Mouse (Mus musculus): ENCODE data around the gene Psmc3ip.
"Not testable (repeated sequence)": the region's sequence is repeated elsewhere in the genome, so short reads cannot be mapped to it uniquely, and the experiment has no call there.

Psmc3ip gene

DNA sequence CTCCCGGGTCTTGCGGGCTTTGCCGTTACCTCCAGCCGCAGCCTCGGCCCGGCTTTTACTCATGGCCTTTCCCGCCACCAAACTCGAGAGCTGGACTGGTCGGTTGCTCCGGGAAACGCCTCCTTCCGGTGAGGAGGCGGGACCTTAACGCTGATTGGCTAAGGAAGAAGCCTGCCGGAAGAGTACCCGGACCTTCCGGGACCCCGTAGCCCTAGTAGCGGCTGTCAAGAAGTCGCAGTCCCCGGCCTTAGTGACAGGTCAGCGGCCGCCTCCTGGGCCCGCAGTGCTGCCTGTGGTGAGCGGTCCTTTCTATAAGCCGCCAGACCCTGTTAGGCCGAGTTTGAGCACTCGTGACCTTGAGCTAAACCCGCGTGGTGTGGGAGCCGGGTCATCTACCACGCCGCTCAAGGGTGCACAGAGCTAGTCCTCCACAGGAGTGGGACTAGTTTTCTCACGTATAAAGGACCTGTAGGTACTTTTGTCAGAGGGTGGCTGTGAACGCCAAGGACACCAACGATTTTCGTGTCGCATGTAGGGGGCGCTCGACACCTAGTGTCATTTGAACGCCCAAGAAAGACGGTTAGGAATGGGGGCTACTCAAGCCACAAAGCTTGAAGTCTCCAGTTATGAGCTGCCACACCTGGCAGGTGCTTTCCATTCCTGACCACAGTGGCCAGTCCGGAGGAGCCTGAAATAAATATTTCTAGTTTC, at the start of gene Psmc3ip:
Gene Psmc3ip, minus strand, starts transcription at position 123 of the 711 bp plus-strand sequence.
- DNase-seq (ENCODE audit: low read depth, low spot score): peak; percentile 93

DNA sequence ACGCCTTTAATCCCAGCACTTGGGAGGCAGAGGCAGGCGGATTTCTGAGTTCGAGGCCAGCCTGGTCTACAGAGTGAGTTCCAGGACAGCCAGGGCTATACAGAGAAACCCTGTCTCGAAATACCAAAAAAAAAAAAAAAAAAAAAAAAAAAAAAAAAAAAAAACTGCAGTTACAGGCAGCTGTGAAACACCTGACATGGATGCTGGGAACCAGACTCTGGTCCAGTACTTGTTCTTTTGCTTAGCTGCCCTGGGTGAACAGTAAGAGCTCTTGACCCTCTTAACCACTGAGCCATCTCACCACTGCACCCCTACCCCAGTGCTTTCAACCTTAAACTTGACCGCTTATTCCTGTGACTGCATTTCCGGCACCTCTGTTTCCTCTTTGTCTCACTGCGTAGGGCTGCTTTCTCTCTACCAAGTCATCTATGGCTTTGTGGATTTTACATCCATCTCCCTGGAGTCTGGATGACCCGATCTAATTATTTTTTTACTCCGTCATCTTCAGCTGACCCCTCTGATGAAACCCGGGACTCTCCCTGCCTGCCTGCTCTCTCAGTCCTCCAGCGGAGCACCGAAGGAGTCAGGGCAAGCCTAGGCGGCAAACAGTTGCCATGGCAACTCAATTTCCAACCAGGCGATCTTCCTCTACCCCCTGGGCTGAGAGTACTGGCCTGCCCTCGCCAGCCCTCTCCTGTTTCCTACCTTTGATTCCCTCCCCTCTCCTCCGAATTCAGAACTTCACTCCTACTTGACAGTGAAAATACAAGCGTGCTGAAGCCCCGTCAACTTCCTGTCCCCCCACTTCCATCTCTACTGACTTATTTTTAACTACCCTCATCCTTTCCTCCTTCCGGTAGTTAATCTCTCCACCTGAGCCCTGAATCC, 48.3 kb upstream of the Psmc3ip start:
- peak; percentile 80 for DNase-seq (ENCODE audit: low read depth, low spot score)

DNA sequence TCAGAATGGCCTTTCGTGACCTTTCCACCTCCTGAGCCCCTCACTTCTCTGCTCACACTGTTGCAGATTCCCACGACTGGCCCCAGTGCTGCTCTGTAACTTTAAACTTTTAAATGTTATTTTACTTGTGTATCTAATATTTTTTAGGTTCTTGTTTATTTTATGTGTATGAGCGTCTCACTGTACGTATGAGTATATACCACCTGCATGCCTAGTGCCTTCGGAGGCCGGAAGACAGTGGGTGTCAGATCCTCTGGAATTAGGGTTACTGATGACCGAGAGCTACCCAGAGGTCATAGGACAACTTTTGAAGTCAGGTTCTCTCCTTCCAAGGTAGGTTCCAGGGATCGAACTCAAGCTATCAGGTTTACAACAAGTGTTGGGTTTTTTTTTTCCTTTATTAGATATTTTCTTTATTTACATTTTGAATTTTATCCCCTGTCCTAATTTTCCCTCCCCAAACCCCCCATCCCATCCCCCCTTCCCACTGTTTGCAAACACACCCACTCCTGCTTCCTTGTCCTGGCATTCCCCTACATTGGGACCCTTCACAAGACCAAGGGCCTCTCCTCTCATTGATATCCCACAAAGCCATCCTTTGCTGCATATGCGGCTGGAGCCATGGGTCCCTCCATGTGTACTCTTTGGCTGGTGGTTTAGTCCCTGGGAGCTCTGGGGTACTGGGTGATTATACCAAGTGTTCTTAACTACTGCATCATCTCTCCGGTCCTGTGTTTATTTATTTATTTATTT, 47.2 kb upstream of the Psmc3ip start:
- DNase-seq (ENCODE audit: low read depth, low spot score): no peak

DNA sequence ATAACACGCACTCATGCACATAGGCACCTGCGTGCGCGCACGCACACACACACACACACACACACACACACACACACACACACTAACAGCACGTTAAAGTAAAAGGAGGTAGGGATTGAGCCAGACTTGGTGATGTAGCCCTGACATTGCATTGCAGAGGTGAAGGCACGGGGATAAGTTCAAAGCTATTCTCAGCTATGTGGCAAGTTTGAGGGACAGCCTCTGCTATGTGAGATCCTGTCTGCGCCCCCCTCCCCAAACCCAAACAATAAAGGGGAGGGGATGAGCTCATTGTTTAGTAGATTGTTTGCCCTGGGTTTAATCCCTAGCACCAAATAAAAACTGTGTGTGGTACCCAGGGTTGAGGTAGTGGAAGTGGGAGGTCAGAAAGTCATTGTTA, 45.9 kb upstream of the Psmc3ip start:
- DNase-seq (ENCODE audit: low read depth, low spot score): no peak

DNA sequence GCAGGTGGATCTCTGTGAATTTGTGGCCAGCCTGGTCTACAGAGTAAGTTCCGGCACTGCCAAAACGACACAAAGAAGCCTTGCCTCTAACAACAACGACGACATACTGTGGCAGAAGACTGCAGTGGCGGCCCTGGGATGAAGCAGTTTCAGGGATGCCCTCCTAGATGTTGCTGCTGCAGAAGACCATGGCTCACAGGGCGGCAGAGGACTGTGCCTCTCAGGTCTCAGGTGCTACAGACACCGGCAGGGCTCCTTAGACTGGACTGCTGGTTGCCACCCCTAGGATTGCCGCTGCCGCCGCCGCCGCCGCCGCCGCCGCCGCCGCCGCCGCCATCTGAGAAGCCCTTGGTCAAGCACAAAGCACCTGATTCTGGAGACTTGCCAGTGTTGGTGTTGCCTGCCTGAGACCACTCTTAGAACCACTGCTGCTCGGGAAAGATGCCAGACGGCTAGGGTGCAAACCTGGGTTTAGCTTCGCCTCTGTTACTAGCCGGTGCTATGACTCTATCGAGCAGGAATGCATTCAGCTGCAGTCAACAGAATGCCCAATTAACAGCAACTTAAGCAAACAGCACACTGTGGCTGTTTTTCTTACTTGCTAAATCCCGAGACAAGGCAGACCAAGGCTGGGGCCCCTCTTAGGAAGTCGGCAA, 45.1 kb upstream of the Psmc3ip start:
- no peak for DNase-seq (ENCODE audit: low read depth, low spot score)

DNA sequence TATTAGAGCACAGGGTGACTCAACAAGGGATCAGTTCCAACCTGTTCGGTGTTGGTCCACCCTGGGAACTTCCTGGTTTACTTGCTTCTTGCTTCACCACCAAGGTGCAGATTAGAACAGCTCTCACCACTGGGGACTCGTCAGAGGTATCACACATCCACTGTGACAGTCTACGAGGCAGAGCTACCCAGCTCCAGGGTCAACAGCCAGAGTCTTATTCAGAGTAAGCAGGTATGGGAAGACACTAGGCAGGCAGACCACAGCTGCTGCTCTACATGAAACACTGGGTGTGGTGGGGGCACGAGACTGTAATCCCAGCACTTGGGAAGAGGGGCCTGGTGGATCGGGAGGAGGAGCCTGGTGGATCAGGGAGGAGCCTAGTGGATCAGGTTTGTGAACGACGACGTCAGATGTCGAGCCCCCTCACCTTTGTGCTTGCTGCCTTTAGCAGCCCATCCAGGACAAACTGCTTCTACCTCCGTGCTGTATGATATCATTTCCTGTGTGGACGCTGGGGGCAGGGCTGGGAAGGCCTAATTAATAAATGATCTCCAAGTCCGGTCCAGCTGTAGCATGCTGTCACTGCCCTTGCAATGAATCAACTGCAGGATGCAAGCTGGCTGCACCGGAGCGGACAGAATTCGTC, 43.4 kb upstream of the Psmc3ip start:
- DNase-seq (ENCODE audit: low read depth, low spot score): no peak

DNA sequence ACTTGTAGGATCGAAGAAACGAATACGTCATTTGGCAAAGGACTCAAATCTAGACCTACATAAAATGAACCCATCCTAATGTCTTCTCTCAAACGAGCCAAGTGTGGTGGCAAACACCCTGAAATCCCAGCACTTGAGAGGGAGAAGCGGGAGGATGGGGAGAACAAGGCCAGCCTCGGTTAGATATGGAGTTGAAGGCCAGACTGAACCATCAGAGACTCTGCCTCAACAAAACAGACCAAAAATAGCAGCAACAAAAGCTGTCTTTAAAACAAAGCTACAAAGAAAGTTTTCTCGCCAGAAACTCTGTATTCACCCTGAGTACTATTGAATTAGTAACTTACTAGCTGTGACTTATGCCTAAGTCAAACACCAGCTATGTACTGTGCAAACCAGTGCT, 41.8 kb upstream of the Psmc3ip start:
- DNase-seq (ENCODE audit: low read depth, low spot score): no peak

DNA sequence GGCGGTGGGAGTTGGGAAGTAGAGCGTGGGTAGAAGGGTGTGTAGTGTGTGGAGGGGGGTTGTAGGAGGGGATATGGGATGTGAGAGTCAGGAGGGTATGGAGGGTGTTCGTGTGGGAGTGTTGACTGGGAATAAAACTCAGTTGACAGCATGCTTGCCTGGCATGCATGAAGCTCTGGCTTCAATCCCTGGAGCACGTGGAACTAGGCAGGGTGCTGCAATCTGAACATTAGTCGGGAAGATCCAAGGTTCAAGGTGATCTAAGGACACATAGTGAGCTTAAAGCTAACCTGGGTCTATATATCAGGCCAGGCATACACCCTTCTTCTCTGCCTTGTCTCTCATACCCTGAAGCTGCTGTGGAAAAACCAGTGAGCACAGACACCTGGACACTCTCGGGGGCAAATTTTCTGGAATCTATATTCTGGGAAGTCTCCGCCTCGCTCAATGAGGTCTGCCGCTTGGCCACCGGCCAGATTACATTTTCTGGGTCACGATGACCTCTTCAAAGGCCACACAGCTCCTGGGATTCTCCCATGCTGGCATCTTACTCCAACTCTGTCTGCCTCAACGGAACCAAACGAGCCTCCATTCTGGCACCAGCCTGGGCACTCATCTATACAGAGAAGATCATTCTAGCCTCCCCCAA, 39.1 kb upstream of the Psmc3ip start:
- DNase-seq (ENCODE audit: low read depth, low spot score): no peak

DNA sequence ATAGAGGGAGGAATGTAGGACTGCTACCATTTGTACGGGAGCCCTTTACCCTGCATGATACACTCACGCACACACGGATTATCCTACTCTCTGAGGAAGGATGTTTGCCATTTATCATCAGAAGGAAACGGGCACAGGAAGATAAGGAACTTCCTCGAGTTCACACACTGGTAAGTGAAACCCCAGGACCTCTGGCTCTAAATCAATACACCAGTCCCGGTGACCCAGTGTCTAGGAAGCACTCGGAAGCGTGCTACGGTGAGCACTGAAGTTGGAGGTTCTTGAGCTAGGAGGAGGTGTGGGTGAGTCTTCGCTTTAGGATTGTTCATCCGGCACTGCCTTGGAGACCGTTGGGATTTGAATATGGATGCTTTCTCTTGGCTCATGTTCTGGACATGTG, 37.8 kb upstream of the Psmc3ip start:
- DNase-seq (ENCODE audit: low read depth, low spot score): no peak

DNA sequence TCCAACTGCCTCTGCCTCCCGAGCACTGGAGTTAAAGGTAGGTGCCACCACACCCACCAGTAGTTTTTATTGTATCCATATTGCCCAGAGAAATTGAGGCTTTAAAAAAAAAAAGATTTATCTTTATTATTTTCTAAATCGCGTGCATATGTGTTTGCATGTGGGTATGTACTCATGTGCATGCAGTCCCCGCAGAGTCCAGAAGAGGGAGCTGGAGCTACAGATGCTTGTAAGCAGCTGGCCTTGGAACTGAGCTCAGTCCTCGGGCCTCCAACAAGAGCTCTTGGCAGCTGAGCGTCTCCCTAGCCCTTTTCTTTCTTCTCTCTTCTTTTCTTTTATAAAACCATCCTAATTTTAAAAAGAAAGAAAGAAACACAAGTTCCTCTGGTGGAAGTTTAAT, 36.5 kb upstream of the Psmc3ip start:
- peak; percentile 35 for DNase-seq (ENCODE audit: low read depth, low spot score)

DNA sequence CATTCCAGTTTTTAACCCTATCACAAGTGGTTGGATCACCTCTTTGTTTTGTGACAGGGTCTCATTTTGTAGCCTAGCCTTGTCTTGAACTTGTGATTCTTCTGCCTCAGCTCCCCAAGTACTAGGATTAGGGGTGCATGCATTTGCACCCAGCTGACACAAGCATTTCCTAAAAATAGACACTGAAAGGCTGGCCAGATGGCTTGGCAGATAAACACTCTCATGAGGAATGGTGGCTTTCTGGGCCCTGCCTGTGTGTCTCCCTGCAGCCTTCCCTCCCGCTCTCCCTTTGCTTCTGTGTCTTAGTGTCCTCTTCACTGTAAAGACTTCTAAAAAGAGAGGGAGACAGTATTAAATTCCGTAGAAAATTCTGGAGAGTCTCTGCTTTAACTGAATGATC, 36.0 kb upstream of the Psmc3ip start:
- no peak for DNase-seq (ENCODE audit: low read depth, low spot score)

DNA sequence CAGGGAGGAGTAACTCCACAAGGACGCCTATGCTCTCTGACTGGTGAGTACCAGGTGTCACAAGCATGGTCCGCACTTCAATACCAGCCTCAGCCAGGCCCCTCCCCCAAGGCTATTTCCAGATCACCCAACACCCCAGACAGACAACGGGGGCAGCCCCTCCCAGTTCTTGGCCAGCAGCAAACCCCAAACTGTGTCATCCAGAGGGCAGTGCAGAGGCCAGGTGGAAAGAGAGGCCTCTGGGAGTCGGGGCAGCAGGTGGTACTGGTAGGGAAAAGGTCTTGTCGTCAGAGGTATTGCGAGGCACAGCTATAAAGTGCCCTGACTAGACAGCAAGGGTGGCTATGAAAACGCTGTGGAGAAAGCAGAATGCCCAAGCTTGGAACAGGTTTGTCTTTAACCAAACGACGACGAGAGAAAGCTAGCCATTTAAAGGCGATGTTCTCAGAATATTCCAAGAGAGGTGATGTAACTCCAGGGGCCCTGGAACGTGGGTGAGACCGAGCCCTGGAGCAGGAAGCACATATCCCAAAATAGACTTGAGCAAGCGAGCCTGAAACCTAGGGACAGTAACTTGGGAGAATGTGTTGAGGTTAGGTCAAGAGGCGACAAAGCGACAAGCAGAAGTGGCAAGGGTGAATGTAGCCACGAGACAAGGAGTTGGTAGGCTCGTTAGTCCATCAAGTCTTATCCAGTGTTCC, 35.0 kb upstream of the Psmc3ip start:
- DNase-seq (ENCODE audit: low read depth, low spot score): no peak

DNA sequence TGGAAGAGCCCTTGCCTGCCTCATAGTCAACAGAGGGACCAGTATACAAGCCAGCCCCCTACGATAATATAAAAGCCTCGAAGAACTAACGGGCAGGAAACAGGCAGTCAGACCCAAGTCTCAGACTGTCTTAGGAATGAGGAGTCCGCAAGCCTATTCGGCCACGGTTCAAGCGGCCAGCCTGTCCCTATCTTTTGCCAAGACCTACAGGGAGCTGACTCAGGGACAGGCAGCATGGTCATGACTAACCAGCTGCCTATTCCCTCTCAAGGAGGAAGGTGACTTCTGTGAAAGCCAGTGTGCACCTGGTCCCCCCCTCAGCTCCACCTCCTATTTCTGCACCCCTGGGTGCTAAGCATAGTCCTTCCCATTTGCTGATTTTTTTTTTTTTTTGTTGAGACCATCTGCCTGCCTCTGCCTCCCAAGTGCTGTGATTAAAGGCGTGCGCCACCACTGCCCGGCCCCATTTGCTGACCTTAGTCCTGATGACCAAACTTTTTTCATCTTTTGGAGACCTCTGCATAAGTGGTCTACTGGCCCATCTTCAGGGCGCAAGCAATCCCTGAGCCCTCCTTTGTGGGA, 33.9 kb upstream of the Psmc3ip start:
- no peak for DNase-seq (ENCODE audit: low read depth, low spot score)

DNA sequence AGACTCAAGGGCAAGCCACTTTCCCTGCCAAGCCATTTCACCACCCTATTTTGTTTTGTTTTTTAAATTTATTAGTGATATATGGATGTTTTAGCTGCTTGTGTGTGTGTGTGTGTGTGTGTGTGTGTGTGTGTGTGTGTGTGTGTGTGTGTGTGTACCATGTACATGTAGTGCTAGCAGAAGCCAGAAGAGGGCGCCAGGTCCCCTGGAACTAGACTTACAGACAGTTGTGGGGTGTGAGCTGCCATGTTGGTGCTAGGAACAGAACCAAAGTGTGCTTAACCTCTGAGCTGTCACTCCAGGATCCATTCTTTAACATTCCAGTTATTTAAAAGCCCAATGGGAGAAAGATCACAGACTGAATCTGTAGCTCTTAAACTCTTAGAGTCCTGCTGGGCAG, 31.8 kb upstream of the Psmc3ip start:
- peak; percentile 17 for DNase-seq (ENCODE audit: low read depth, low spot score)

DNA sequence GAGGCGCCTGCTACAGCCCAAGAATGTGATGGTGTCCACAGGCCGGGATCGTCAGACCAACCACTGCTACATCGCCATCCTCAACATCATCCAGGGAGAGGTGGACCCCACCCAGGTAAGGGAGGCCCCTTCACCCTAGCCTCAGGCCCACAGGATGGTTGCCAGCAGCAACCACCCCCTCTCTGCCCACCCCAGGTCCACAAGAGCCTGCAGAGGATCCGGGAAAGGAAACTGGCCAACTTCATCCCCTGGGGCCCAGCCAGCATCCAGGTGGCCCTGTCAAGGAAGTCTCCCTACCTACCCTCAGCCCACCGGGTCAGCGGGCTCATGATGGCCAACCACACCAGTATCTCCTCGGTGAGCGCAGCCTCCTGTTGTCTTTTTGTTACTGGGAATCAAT, 29.8 kb upstream of the Psmc3ip start:
- DNase-seq (ENCODE audit: low read depth, low spot score): not testable (repeated sequence)

DNA sequence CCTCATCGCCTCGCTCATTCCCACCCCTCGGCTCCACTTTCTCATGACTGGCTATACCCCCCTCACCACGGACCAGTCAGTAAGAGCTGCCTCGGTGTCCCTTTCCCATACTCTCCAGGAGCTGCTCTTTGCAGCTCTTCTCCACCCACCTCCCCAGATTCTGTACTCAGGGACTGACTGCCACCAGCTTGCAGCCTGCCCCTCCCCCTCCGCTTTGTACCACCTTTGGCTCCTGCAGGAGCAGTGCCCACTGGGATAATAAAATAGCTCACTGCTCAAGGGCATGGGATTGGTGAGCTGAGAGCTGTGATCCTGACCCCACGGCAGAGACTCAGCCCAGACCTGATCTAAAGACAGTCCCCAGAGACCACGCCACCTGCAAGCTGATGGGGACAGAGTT, 29.3 kb upstream of the Psmc3ip start:
- DNase-seq (ENCODE audit: low read depth, low spot score): not testable (repeated sequence)

DNA sequence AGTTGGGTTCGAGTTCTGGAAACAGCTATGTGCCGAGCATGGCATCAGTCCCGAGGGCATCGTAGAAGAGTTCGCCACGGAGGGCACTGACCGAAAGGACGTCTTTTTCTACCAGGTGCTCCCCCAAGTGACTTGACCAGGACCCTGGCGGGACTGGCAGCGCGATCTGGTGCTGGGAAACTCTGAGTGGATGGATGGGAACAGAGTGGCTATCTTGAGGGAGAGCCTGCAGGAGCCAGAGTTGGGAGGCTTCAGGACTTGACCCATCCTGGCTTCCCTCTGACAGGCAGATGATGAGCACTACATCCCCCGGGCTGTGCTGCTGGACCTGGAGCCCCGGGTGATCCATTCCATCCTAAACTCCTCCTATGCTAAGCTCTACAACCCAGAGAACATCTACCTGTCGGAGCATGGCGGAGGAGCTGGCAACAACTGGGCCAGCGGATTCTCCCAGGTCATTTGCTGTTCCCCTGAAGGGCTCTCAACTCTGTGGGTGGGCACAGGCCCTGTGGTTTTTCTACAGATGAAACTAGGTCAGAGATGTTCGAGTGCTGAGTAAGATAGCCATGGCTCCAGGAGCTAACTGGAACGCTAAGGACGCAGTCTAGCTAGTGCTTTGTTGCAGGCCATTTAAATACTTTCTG, 25.4 kb upstream of the Psmc3ip start:
- no peak for DNase-seq (ENCODE audit: low read depth, low spot score)

DNA sequence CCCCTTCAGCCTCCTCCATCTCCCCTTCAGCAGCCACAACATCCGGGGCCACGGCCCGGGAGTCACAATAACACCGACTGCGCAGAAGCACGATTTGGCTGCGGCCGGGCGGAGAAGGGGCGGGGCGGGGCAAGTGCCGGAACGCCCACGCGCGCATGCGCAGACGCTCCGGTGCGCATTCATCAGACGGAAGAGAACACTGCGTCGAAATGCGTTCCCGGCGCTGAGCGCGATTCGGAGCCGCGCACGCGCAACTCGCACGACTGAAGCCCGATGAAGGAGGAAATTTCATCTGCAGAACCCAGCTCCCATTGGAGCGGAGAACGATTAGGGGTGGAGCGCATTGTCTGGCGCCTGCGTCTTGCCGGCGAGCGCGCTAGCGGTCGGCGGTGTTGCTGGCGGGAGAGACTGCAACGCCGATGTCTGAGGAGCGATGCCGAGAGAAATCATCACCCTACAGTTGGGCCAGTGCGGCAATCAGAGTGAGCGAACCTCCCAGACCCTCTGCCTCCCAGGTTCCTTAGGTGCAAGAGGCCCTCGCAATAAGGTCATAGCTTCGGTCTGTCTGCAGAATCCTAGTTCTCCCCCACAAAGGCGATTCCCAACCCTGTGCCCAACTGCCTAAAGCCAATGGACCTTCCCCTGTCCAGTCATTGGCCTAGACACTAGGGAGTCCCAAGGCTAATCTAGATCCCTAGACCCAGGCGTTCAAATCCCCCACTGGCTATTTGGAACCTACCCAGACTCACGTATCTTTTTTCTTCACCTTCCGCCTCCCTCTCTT, 24.7 kb upstream of the Psmc3ip start, which contains the start of the genes Retreg3 and Tubg1:
Gene Retreg3, minus strand, starts transcription at position 133 of the 784 bp plus-strand sequence.
Gene Tubg1, plus strand, starts transcription at position 178 of the 784 bp plus-strand sequence.
- DNase-seq (ENCODE audit: low read depth, low spot score): peak; percentile 100

All from CD4-positive helper T cell, adult 2 months (primary cell).